ENCODE assay signal across 8 mouse cellular contexts in genomic region chr9:72530824-72531223, GRCm38 (mm10). TPM values are rescaled to one million over a fixed set of nuclear protein-coding genes. Genes with fewer than 3 reads are reported as not detected.
DNase-seq lines count a peak whose midpoint lies in the region; ATAC-seq lines count a peak whose summit lies in the region.

No protein-coding gene starts in this region.

- no peaks in the 10 kb centered on the region for H3K36me3 ChIP-seq in embryonic facial prominence, embryonic 11.5 days (replicated peaks; ENCODE audit: control insufficient read depth, insufficient read depth, low read depth, low read length)
- H3K36me3 ChIP-seq in heart, embryonic 12.5 days: no peaks in the 10 kb centered on the region
- H3K36me3 ChIP-seq in kidney, embryonic 16.5 days (ENCODE audit: insufficient read depth, low read length): no peaks in the 10 kb centered on the region
- no peaks in the 10 kb centered on the region for H3K36me3 ChIP-seq in midbrain, embryonic 11.5 days (ENCODE audit: control insufficient read depth, insufficient read depth, low read length)

- H3K9me3 ChIP-seq in embryonic facial prominence, embryonic 11.5 days (replicated peaks; ENCODE audit: control insufficient read depth, low read length): no peaks in the 10 kb centered on the region
- no peaks in the 10 kb centered on the region for H3K9me3 ChIP-seq in heart, embryonic 12.5 days (replicated peaks)
- H3K9me3 ChIP-seq in kidney, embryonic 16.5 days (ENCODE audit: low read length): no peaks in the 10 kb centered on the region
- H3K9me3 ChIP-seq in midbrain, embryonic 11.5 days (ENCODE audit: control insufficient read depth, low read length): no peaks in the 10 kb centered on the region

- peak overlapping the region; percentile 85; the same call in 1 of the 2 replicates for H3K4me3 ChIP-seq in embryonic facial prominence, embryonic 11.5 days (ENCODE audit: low read depth, low read length)
- peak overlapping the region; percentile 91 for H3K4me3 ChIP-seq in heart, embryonic 12.5 days
- H3K4me3 ChIP-seq in kidney, embryonic 16.5 days (ENCODE audit: low read length): peak overlapping the region; percentile 98; the same call in 1 of the 2 replicates
- peak overlapping the region; percentile 94 for H3K4me3 ChIP-seq in midbrain, embryonic 11.5 days (ENCODE audit: low read depth, low read length)

- peak; percentile 6 for DNase-seq in right cerebral cortex, postnatal 25 days
- no peak for DNase-seq in right cerebral cortex, postnatal 36 days (ENCODE audit: low spot score in 2 of 2)
- DNase-seq in embryonic facial prominence, embryonic 11.5 days (ENCODE audit: low spot score): peak; percentile 13
- no peak for DNase-seq in midbrain, embryonic 11.5 days (ENCODE audit: low spot score, missing footprints)
- peak; percentile 66 for DNase-seq in yolk sac, embryonic 10.5 days (ENCODE audit: low spot score)
- DNase-seq in cerebellum, adult 18-20 months: no peak

- H3K9ac ChIP-seq in embryonic facial prominence, embryonic 11.5 days (replicated peaks; ENCODE audit: low read length): peak overlapping the region; percentile 96
- peak overlapping the region; percentile 98 for H3K9ac ChIP-seq in heart, embryonic 12.5 days
- H3K9ac ChIP-seq in kidney, embryonic 16.5 days (replicated peaks; ENCODE audit: low read length): peak overlapping the region; percentile 99
- H3K9ac ChIP-seq in midbrain, embryonic 11.5 days (ENCODE audit: low read length): peak overlapping the region; percentile 58

- no peaks in the 10 kb centered on the region for H3K4me1 ChIP-seq in embryonic facial prominence, embryonic 11.5 days (ENCODE audit: control insufficient read depth, insufficient read depth, low read length)
- peaks cover 9% of the 10 kb centered on the region for H3K4me1 ChIP-seq in heart, embryonic 12.5 days (replicated peaks)
- peaks cover 12% of the 10 kb centered on the region for H3K4me1 ChIP-seq in kidney, embryonic 16.5 days (ENCODE audit: insufficient read depth, low read length)
- peaks cover 8% of the 10 kb centered on the region for H3K4me1 ChIP-seq in midbrain, embryonic 11.5 days (ENCODE audit: control insufficient read depth, insufficient read depth, low read length)

- no peaks in the 10 kb centered on the region for H3K27me3 ChIP-seq in embryonic facial prominence, embryonic 11.5 days (ENCODE audit: control insufficient read depth, insufficient read depth, low read length)
- H3K27me3 ChIP-seq in heart, embryonic 12.5 days (replicated peaks): no peaks in the 10 kb centered on the region
- no peaks in the 10 kb centered on the region for H3K27me3 ChIP-seq in kidney, embryonic 16.5 days (ENCODE audit: insufficient read depth, low read length)
- no peaks in the 10 kb centered on the region for H3K27me3 ChIP-seq in midbrain, embryonic 11.5 days (ENCODE audit: control insufficient read depth, insufficient read depth, low read length)

- 30% methylated on average over 4 of the region's 4 CpGs for WGBS in embryonic facial prominence, embryonic 11.5 days
- 42% methylated on average over 4 of the region's 4 CpGs for WGBS in heart, embryonic 12.5 days
- WGBS in kidney, embryonic 16.5 days: 28% methylated on average over 4 of the region's 4 CpGs
- WGBS in midbrain, embryonic 11.5 days: 38% methylated on average over 4 of the region's 4 CpGs

- H3K27ac ChIP-seq in embryonic facial prominence, embryonic 11.5 days (replicated peaks; ENCODE audit: low read depth, low read length): peak overlapping the region; percentile 98
- H3K27ac ChIP-seq in heart, embryonic 12.5 days (ENCODE audit: poor library complexity, severe bottlenecking): peak overlapping the region; percentile 99
- H3K27ac ChIP-seq in kidney, embryonic 16.5 days (ENCODE audit: low read length): peak overlapping the region; percentile 99
- H3K27ac ChIP-seq in midbrain, embryonic 11.5 days (ENCODE audit: low read depth, low read length): peak overlapping the region; percentile 99

- peak; percentile 12; the same call in 1 of the 2 replicates for ATAC-seq in embryonic facial prominence, embryonic 11.5 days (replicated peaks; ENCODE audit: insufficient number of reproducible peaks, low FRiP score, low TSS enrichment, low read depth)
- ATAC-seq in heart, embryonic 12.5 days (ENCODE audit: insufficient number of reproducible peaks, low FRiP score): no peak
- peak; percentile 20 for ATAC-seq in kidney, embryonic 16.5 days (ENCODE audit: low FRiP score, low TSS enrichment)
- peak; percentile 6; the same call in 1 of the 2 replicates for ATAC-seq in midbrain, embryonic 11.5 days (ENCODE audit: low FRiP score)

- peak overlapping the region; percentile 67 for H3K4me2 ChIP-seq in embryonic facial prominence, embryonic 11.5 days (ENCODE audit: low read depth, low read length)
- peak overlapping the region; percentile 92 for H3K4me2 ChIP-seq in heart, embryonic 12.5 days
- H3K4me2 ChIP-seq in kidney, embryonic 16.5 days (replicated peaks; ENCODE audit: low read depth, low read length): peak overlapping the region; percentile 54
- peak overlapping the region; percentile 76 for H3K4me2 ChIP-seq in midbrain, embryonic 11.5 days

RNA-seq across cellular contexts. Expression of gene Rfx7, which starts 1.2 kb away (rescaled TPM):
- 18.5 and 19.9 TPM in 2 replicates for polyA plus RNA-seq in embryonic facial prominence, embryonic 11.5 days (2014; fragmentation: Nextera tagmentation; extraction: Ambion mirVana)
- 10.8 and 13.0 TPM in 2 replicates for polyA plus RNA-seq in heart, embryonic 12.5 days (2016; fragmentation: Nextera tagmentation; extraction: Ambion mirVana)
- polyA plus RNA-seq in kidney, embryonic 16.5 days (2015; fragmentation: Nextera tagmentation; extraction: Ambion mirVana): 9.8 and 13.3 TPM in 2 replicates
- 24.9 and 27.6 TPM in 2 replicates for polyA plus RNA-seq in midbrain, embryonic 11.5 days (2014; fragmentation: Nextera tagmentation; extraction: Ambion mirVana)

RNA-seq across cellular contexts. Expression of gene Tex9, which starts 38.8 kb away (rescaled TPM):
- polyA plus RNA-seq in embryonic facial prominence, embryonic 11.5 days (2014; fragmentation: Nextera tagmentation; extraction: Ambion mirVana): 53.4 and 64.5 TPM in 2 replicates
- polyA plus RNA-seq in heart, embryonic 12.5 days (2016; fragmentation: Nextera tagmentation; extraction: Ambion mirVana): 18.8 and 19.3 TPM in 2 replicates
- polyA plus RNA-seq in kidney, embryonic 16.5 days (2015; fragmentation: Nextera tagmentation; extraction: Ambion mirVana): 28.2 and 38.3 TPM in 2 replicates
- polyA plus RNA-seq in midbrain, embryonic 11.5 days (2014; fragmentation: Nextera tagmentation; extraction: Ambion mirVana): 61.7 and 64.0 TPM in 2 replicates

Comparison
In these comparisons a context has a peak if more than half of its experiments do, and no peak if none do; other contexts are left out.
1. DNase-seq: peak in right cerebral cortex, postnatal 25 days (single experiment), embryonic facial prominence, embryonic 11.5 days (single experiment) and yolk sac, embryonic 10.5 days (single experiment); none in right cerebral cortex, postnatal 36 days (0 of 2), midbrain, embryonic 11.5 days (single experiment) and cerebellum, adult 18-20 months (0 of 2).
2. Peak in every context shown above with its lines, with median percentiles within 50 percentile points of each other: H3K27ac ChIP-seq, H3K4me2 ChIP-seq, H3K4me3 ChIP-seq and H3K9ac ChIP-seq.